Mouse (Mus musculus) heart, postnatal 0 days (tissue): ENCODE measurements at regions not wholly inside any gene's neighbourhood (a gene's known extent, or its start where the extent isn't known, plus 50 kb on each side); places are given as distances from the start of the nearest gene placed in this dataset.

Source experiments
- CTCF ChIP-seq: IDR thresholded peaks from 2 replicates; pipeline ENCODE4 v1.5.1; 2016; ENCODE audit warnings: antibody characterized with exemption, control low read depth, low read depth
- EP300 ChIP-seq: IDR thresholded peaks from 2 replicates; pipeline ENCODE4 v1.6.1; 2016; ENCODE audit warnings: antibody characterized with exemption, low read depth

- TF ChIP-seq CTCF: no peak
- no peak for TF ChIP-seq EP300
Measured at GRCm38 (mm10) chr13:5726446-5726845, 134.8 kb upstream of the Klf6 start.
